Mouse (Mus musculus): Measurements from ENCODE around the gene Wdr41.

GRCm38 (mm10) chr13:95034715-95035114 is 58.6 kb downstream of the Wdr41 start:
- TF ChIP-seq MAX (IDR thresholded peaks at IDR 0.05) (no peak), USF1 (IDR thresholded peaks at IDR 0.05; ENCODE audit: low read depth) (no peak)

All from C2C12 (cell line).